Mouse (Mus musculus): Measurements from ENCODE around the gene Tmco5. TPM values are rescaled to one million over a fixed set of nuclear protein-coding genes. Genes with fewer than 3 reads are reported as not detected.
A peak's percentile ranks its signal among the peaks of the same experiment; 100 is the strongest.

Gene Tmco5
- polyA plus RNA-seq, 1 experiment from 2014 or later, result not detected

DNA sequence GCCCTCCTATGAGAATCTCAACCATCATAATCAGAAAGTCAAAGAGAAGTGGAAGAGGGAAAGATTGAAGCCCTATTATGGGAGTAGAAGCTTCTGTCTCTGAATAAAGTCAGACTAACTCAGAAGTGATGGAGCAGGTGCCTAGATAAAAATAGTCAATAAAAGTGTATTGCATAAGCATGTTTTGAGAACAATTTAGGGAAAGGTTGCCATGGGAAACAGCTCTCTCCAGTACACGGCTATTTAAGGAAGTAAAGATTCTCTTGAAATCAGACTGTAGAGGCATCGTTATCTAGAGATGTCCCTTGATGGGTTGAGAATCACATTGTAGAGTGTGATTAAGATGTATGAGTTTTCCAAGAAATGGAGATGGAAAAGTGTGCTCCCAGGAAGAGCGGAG, 1.2 kb downstream of the Tmco5 start:
- H3K4me1 ChIP-seq (replicated peaks; ENCODE audit: control insufficient read depth, insufficient read depth, low read length), result no peaks in the 10 kb centered on the region
- H3K36me3 ChIP-seq (ENCODE audit: control insufficient read depth, insufficient read depth), result no peaks in the 10 kb centered on the region
- H3K9ac ChIP-seq (replicated peaks; ENCODE audit: low read depth, low read length), result no peak overlapping the region
- no peak for ATAC-seq
- WGBS, result 82% methylated on average over 3 of the region's 3 CpGs
- no peaks in the 10 kb centered on the region for H3K9me3 ChIP-seq (ENCODE audit: control insufficient read depth, low read length)
- H3K4me3 ChIP-seq (replicated peaks; ENCODE audit: low read length), result no peak overlapping the region
- H3K4me2 ChIP-seq (ENCODE audit: low read length), result no peak overlapping the region
- no peaks in the 10 kb centered on the region for H3K27me3 ChIP-seq (replicated peaks; ENCODE audit: control insufficient read depth, insufficient read depth, low read length)
- no peak overlapping the region for H3K27ac ChIP-seq (ENCODE audit: low read length)

DNA sequence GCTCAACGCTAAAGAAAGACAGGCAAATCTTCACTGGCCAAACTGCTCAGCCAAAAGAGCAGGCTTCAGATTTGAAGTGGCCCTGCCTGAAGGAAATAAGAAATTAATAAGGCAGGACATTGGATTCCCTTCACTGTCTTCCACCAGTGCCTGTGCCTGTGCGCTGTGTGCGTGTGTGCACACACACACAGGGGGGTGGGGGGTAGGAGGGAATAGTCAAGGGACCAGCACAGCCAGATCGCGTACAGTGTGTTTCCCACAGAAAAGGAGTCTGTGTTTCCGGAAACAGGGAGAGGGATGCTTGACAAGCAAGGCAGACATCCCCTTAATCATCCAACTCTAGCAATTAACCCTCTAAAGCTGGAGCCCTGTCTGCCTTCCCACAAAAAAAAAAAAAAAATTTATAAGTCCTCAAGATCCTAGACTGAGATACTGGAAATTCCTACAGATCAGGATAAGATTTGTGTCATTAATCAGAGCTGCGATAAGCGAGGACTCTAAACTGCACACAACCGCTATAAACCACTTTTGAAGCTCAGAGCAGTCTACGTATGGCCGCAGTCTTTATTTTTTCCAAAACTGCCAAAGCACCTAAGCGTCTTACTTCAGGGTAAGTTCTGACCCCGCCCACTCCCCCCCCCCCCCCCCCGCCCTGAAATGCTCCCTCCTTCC, 15.0 kb downstream of the Tmco5 start:
- Histone ChIP-seq H3K9ac (replicated peaks; ENCODE audit: low read depth, low read length) (no peak overlapping the region), H3K36me3 (ENCODE audit: control insufficient read depth, insufficient read depth) (no peaks in the 10 kb centered on the region), H3K27ac (ENCODE audit: low read length) (no peak overlapping the region), H3K4me1 (replicated peaks; ENCODE audit: control insufficient read depth, insufficient read depth, low read length) (no peaks in the 10 kb centered on the region), H3K4me3 (replicated peaks; ENCODE audit: low read length) (peak overlapping the region; percentile 38), H3K9me3 (ENCODE audit: control insufficient read depth, low read length) (no peaks in the 10 kb centered on the region), H3K4me2 (ENCODE audit: low read length) (peak overlapping the region; percentile 66), H3K27me3 (replicated peaks; ENCODE audit: control insufficient read depth, insufficient read depth, low read length) (no peaks in the 10 kb centered on the region)
- WGBS, result 31% methylated on average over 14 of the region's 14 CpGs
- ATAC-seq, result peak; percentile 24

DNA sequence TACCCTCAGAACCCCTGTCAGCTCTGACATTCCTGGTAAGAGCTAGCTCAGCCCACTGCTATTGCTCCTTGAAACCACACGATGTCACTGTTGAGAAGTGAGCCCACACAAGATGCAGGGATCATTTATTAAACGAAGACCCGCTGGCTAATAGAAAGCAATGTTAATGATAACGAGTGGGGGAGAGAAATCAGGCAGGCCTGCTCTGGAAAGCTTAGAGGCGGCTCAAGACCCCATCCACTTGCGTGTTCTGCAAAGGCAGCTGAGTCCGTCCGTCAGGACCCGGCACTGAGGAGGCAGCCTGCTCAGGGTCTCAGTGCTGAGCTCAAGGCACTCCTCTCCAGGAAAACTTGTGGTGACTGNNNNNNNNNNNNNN, 15.5 kb downstream of the Tmco5 start:
- no peaks in the 10 kb centered on the region for H3K4me1 ChIP-seq (replicated peaks; ENCODE audit: control insufficient read depth, insufficient read depth, low read length)
- WGBS, result 0% methylated on average over 9 of the region's 9 CpGs
- H3K4me2 ChIP-seq (ENCODE audit: low read length), result peak overlapping the region; percentile 66
- peak; percentile 89 for ATAC-seq
- no peaks in the 10 kb centered on the region for H3K9me3 ChIP-seq (ENCODE audit: control insufficient read depth, low read length)
- H3K27me3 ChIP-seq (replicated peaks; ENCODE audit: control insufficient read depth, insufficient read depth, low read length), result no peaks in the 10 kb centered on the region
- peak overlapping the region; percentile 45 for H3K9ac ChIP-seq (replicated peaks; ENCODE audit: low read depth, low read length)
- H3K27ac ChIP-seq (ENCODE audit: low read length), result no peak overlapping the region
- H3K36me3 ChIP-seq (ENCODE audit: control insufficient read depth, insufficient read depth), result no peaks in the 10 kb centered on the region
- peak overlapping the region; percentile 38 for H3K4me3 ChIP-seq (replicated peaks; ENCODE audit: low read length)

DNA sequence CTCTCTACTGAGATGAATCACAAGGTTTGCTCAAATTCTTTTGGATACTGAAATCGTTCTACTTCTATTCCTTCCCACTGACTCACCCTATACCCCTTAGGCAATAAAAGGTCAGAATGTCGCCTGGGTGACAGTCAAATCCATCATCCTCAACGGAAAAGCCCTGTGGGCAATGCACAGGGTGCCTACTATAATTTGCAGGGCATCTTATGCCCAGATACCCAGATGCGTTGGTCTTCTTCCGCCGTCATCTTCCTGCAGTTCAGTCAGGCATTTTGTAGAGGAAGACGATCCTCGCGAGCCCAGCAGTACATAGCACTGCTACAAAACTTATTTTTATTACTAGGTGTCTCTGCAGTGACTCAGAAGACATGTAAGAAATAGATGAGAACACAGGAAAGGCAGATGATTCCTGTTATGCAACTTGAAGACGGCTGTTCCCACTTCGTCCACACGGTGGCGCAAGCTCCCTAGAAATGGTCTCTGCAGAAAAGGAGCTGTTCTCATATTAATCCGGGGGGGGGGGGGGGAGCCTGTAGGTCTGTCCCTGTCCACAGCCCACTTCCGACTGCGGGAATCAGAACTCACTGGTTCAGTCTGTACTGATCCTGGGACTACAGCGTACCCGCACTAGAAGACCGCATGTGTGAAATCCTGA, 21.3 kb downstream of the Tmco5 start:
- H3K4me3 ChIP-seq (replicated peaks; ENCODE audit: low read length), result peak overlapping the region; percentile 37
- H3K4me2 ChIP-seq (ENCODE audit: low read length), result peak overlapping the region; percentile 60
- peak overlapping the region; percentile 43 for H3K9ac ChIP-seq (replicated peaks; ENCODE audit: low read depth, low read length)
- WGBS, result 17% methylated on average over 19 of the region's 19 CpGs
- peaks cover 3% of the 10 kb centered on the region for H3K4me1 ChIP-seq (replicated peaks; ENCODE audit: control insufficient read depth, insufficient read depth, low read length)
- no peak overlapping the region for H3K27ac ChIP-seq (ENCODE audit: low read length)
- H3K9me3 ChIP-seq (ENCODE audit: control insufficient read depth, low read length), result no peaks in the 10 kb centered on the region
- peak; percentile 76 for ATAC-seq
- no peaks in the 10 kb centered on the region for H3K36me3 ChIP-seq (ENCODE audit: control insufficient read depth, insufficient read depth)
- H3K27me3 ChIP-seq (replicated peaks; ENCODE audit: control insufficient read depth, insufficient read depth, low read length), result no peaks in the 10 kb centered on the region

GRCm38 (mm10) chr2:116900273-116900843, 21.9 kb downstream of the Tmco5 start:
- WGBS, result 31% methylated on average over 10 of the region's 10 CpGs
- ATAC-seq, result peak; percentile 50
- Histone ChIP-seq H3K4me1 (replicated peaks; ENCODE audit: control insufficient read depth, insufficient read depth, low read length) (peaks cover 3% of the 10 kb centered on the region), H3K27me3 (replicated peaks; ENCODE audit: control insufficient read depth, insufficient read depth, low read length) (no peaks in the 10 kb centered on the region), H3K9me3 (ENCODE audit: control insufficient read depth, low read length) (no peaks in the 10 kb centered on the region), H3K4me3 (replicated peaks; ENCODE audit: low read length) (peak overlapping the region; percentile 37), H3K36me3 (ENCODE audit: control insufficient read depth, insufficient read depth) (no peaks in the 10 kb centered on the region), H3K27ac (ENCODE audit: low read length) (no peak overlapping the region), H3K9ac (replicated peaks; ENCODE audit: low read depth, low read length) (peak overlapping the region; percentile 43), H3K4me2 (ENCODE audit: low read length) (peak overlapping the region; percentile 60)

- ATAC-seq, result peak; percentile 75
- Histone ChIP-seq H3K9ac (replicated peaks; ENCODE audit: low read depth, low read length) (no peak overlapping the region), H3K9me3 (ENCODE audit: control insufficient read depth, low read length) (no peaks in the 10 kb centered on the region), H3K4me1 (replicated peaks; ENCODE audit: control insufficient read depth, insufficient read depth, low read length) (no peaks in the 10 kb centered on the region), H3K27ac (ENCODE audit: low read length) (no peak overlapping the region), H3K27me3 (replicated peaks; ENCODE audit: control insufficient read depth, insufficient read depth, low read length) (no peaks in the 10 kb centered on the region), H3K4me2 (ENCODE audit: low read length) (no peak overlapping the region), H3K36me3 (ENCODE audit: control insufficient read depth, insufficient read depth) (no peaks in the 10 kb centered on the region), H3K4me3 (replicated peaks; ENCODE audit: low read length) (no peak overlapping the region)
- WGBS, result 63% methylated on average over 8 of the region's 8 CpGs
Observed at GRCm38 (mm10) chr2:116908268-116908667, 29.8 kb downstream of the Tmco5 start.

GRCm38 (mm10) chr2:116912334-116913070, 34.0 kb downstream of the Tmco5 start:
- no peak for ATAC-seq
- 75% methylated on average over 7 of the region's 7 CpGs for WGBS

GRCm38 (mm10) chr2:116913677-116914405, 35.4 kb downstream of the Tmco5 start:
- H3K4me3 ChIP-seq (replicated peaks; ENCODE audit: low read length), result no peak overlapping the region
- H3K9ac ChIP-seq (replicated peaks; ENCODE audit: low read depth, low read length), result no peak overlapping the region
- H3K4me1 ChIP-seq (replicated peaks; ENCODE audit: control insufficient read depth, insufficient read depth, low read length), result no peaks in the 10 kb centered on the region
- H3K36me3 ChIP-seq (ENCODE audit: control insufficient read depth, insufficient read depth), result no peaks in the 10 kb centered on the region
- no peak for ATAC-seq
- no peaks in the 10 kb centered on the region for H3K9me3 ChIP-seq (ENCODE audit: control insufficient read depth, low read length)
- H3K27me3 ChIP-seq (replicated peaks; ENCODE audit: control insufficient read depth, insufficient read depth, low read length), result no peaks in the 10 kb centered on the region
- H3K27ac ChIP-seq (ENCODE audit: low read length), result no peak overlapping the region
- 90% methylated on average over 20 of the region's 20 CpGs for WGBS
- no peak overlapping the region for H3K4me2 ChIP-seq (ENCODE audit: low read length)

More at GRCm38 (mm10) chr2:116912334-116913070, 34.0 kb downstream of the Tmco5 start:
- Histone ChIP-seq H3K4me3 (replicated peaks; ENCODE audit: low read length) (no peak overlapping the region), H3K27ac (ENCODE audit: low read length) (no peak overlapping the region), H3K4me2 (ENCODE audit: low read length) (no peak overlapping the region), H3K27me3 (replicated peaks; ENCODE audit: control insufficient read depth, insufficient read depth, low read length) (no peaks in the 10 kb centered on the region), H3K9me3 (ENCODE audit: control insufficient read depth, low read length) (no peaks in the 10 kb centered on the region), H3K36me3 (ENCODE audit: control insufficient read depth, insufficient read depth) (no peaks in the 10 kb centered on the region), H3K4me1 (replicated peaks; ENCODE audit: control insufficient read depth, insufficient read depth, low read length) (no peaks in the 10 kb centered on the region), H3K9ac (replicated peaks; ENCODE audit: low read depth, low read length) (no peak overlapping the region)
